Mouse (Mus musculus) left cerebral cortex, adult 9 months (tissue): ENCODE results near the gene Nup98.

Experiments used
- DNase-seq, 2 experiments: peaks; one replicate each; pipeline ENCODE4 v3.0.0; 2022; ENCODE audit warnings: low spot score in 2 of 2

Nup98 gene

GRCm38 (mm10) chr7:102229814-102230213, 19.8 kb upstream of the Nup98 start:
- DNase-seq = no peak

GRCm38 (mm10) chr7:102228049-102228670, 18.2 kb upstream of the Nup98 start:
- no peak for DNase-seq

- DNase-seq = no peak
Measured at GRCm38 (mm10) chr7:102226051-102226450, 16.1 kb upstream of the Nup98 start.

- no peak for DNase-seq
Measured at GRCm38 (mm10) chr7:102223883-102224738, 14.1 kb upstream of the Nup98 start.

DNA sequence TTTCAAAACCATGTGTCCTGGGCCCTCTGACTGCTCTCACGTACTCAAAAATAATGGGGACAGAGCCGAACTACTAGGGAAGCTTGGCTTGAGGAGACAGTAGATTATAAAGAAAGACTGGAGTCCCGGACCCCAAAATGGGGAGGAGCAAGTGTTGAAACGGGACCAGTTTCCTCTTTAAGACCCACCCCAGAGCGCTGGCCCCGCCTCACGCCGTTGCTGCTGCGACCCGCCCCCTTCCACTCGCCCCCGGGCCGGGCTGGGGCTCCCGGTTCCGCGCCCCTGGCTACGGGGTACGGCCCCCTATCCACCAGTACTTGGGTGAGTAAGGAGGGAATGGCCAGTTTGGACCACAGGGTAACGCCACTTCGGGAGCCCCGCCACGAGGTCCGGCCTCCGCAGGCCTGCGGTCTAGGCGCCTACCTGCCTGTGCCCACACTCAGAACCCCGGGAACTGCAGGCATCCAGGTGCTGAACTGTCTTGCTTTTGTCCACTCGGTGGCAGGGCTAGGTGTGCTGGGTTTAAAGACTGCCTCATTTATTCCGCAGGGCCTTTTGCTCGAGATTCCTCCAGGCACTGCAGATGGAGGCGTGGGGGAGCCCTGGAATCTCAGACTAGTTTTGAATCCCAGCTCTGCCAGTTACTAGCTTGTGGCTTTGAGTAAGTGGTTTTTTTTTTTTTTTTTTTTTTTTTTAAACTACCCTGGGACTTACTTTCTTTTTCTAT, 13.0 kb upstream of the Nup98 start:
- no peak for DNase-seq

GRCm38 (mm10) chr7:102222336-102222735, 12.4 kb upstream of the Nup98 start:
- DNase-seq = no peak

DNA sequence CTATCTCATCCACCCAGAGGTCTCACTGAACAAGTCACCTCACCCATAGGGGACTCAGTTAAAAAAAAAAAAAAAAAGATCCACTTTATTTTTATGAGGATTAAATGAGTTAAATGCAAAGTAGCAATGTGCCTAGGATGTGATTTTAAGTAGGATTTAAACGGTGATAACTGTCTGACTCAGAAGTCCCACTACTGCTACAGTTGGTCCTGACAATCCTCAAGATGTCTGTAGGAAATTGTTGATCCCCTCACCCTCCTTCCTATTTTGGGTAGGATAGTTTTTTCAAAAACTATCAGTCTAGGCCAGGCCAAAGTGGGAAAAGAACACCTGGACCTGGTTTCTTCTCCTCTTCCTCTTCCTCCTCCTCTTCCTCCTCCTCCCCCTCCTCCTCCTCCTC, 11.9 kb upstream of the Nup98 start:
- DNase-seq = no peak

GRCm38 (mm10) chr7:102211071-102211470, 1.1 kb upstream of the Nup98 start:
- no peak for DNase-seq

- DNase-seq = no peak
Measured at GRCm38 (mm10) chr7:102208806-102209363, 1.1 kb downstream of the Nup98 start.

DNA sequence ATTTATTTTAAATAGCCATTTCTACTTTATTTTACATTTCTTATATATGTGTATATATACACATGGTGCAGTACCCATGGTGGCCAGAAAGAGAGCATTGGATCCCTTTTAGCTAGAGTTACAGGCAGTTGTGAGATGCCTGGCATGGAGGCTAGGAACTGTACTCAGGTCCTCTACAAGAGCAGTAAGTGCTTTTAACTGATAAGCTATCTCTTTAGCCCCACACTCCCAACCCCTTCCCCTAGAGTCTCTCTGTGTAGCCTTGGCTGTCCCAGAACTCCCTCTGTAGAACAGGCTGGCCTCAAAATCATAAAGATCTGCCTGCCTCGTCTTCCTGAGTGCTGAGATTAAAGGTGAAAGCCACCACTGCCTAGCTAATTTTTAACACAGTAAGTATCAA, 4.3 kb downstream of the Nup98 start:
- DNase-seq = no peak

GRCm38 (mm10) chr7:102204296-102204857, 5.6 kb downstream of the Nup98 start:
- no peak for DNase-seq

DNA sequence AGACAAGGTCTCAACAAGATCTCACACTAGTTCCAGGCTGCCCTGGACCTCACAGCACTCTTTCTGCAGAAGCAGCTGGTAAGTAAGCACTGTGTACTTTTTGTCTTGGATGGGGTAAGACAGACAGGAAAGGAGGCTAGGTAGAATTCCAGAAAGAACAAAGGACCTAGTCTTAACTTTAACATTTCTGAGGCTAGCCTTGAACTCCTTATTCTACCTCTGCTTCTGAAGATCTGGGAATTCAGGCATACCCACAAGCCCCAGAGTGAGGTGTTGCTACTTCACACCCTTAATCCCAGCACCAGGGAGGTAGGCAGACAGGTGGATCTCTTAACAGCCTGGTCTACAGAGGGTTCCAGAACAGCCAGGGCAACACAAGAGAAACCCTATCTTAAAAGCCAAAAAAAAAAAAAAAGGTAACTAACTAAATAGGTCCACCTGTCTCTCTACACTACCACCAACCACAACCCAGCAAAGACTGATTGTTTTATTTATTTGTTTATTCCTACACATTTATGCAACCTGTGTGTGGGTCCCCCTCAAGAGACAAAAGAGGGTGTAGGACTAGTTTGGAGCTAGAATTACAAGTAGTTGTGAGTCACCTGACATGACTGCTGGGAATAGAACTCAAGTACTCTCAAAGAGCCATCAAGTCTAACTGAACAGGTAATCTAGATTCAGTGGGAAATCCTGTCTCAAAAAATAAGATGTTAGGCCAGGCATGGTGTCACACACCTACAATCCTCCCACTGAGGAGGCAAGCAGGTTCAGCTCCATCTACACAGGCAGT, 8.8 kb downstream of the Nup98 start:
- DNase-seq = no peak

GRCm38 (mm10) chr7:102200576-102200975, 9.4 kb downstream of the Nup98 start:
- DNase-seq = no peak

GRCm38 (mm10) chr7:102192356-102192755, 17.6 kb downstream of the Nup98 start:
- no peak for DNase-seq

DNA sequence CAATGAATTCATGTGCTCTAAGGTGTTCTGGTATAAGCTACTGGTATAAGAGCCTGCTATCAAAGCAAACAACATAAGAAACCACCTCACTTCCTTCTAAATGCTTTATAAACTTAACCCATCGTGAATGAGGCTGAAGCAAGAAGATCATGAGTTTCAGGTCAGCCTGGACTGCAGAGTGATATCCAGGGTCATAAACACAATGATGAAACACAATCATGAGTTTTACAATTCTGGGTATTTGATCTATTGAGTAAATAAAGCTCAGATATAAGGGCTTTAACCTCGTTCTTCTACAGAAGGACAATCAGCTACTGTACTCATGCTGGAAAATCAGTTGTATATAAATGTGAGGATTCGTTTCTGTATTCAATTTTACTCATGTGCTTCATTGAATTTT, 26.1 kb downstream of the Nup98 start:
- DNase-seq = no peak

DNA sequence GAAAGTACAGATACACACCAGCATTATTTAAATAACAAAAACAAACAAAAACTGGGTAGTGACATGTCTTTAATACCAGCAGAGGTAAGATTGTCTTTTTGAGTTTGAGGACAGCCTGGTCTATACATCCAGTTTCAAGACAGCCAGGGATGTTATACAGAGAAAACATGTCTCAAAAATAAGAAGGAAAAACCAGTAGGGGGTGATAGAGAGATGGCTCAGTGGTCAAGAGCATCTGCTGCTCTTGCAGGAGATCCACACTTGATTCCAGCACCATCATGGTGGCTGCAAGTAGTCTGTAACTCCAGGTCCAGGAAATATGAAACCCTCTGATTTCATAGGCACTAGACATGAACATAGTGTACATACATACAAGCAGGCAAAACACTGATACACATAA, 39.7 kb downstream of the Nup98 start:
- no peak for DNase-seq

DNA sequence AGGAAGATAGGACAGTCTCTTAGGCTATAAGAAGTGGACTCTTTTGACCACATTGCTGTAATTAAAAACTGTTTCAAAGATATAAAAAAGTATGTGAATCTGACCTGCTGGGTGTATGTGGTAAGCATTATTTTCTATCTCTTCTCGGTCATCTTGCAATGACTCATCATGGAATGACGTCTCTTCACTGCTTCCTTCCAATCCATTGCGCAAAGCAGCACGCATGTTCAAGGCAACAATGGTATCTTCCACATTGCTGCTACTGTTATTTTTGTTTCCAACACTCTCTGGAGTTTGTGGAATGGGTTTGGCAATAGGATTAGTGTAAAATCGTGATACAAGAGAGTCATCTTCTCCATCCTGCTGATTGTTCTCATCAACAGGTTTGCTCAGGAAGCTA, 56.3 kb downstream of the Nup98 start:
- no peak for DNase-seq

DNA sequence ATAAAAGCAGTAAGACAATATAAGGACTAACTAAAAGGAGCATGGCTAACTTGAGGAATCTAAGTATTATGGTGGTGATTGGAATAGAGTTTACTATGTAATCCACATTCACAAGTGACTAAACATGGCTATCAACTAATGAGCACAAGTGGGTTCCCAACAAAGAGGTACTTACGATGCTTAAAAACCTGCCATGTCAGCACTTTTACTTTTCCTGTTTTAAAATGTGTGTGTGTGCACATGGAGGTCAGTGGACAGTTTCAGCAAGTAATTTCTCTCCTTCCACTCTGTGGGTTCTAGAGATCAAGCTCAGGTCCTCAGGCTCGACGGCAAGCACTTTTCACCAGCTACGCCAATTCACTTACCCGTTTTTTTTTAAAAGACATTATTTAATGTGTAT, 72.1 kb downstream of the Nup98 start:
- DNase-seq = no peak

- DNase-seq = no peak
Measured at GRCm38 (mm10) chr7:102137464-102137863, 72.5 kb downstream of the Nup98 start.

GRCm38 (mm10) chr7:102132395-102132794, 77.6 kb downstream of the Nup98 start:
- no peak for DNase-seq

DNA sequence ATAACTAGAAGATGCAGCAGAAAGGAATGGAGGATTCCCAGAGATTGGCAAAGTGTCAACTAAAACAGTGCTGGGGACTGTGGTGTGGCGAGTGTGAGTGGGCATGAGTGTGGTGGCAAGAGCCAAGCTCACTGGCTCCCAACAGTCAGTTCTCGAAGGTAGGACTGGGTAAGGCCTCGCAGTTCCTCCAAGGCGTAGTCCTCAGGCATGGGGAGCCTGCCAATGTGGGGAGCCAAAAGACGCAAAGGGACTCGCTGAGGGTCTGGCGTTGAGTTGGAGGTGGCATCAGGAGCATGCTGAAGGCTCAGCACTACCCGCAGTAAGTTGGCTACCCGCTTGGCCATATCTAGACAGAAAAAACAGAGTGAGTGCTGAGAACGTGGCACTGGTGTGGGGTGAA, 89.7 kb downstream of the Nup98 start:
- DNase-seq = no peak
